Mouse (Mus musculus) C2C12 (cell line): ENCODE data around the gene Stard3nl.

Source experiments
- CEBPB ChIP-seq: IDR thresholded peaks from one replicate; pipeline ENCODE4 v1.6.1; 2011; ENCODE audit warnings: low read depth, mild to moderate bottlenecking, control low read depth, moderate library complexity
- CTCF ChIP-seq: IDR thresholded peaks from one replicate; pipeline ENCODE4 v1.5.1; 2011; ENCODE audit not compliant: control insufficient read depth, insufficient read depth, insufficient read length
- MAX ChIP-seq: IDR thresholded peaks from one replicate; pipeline ENCODE4 v1.6.1; 2011; ENCODE audit warnings: mild to moderate bottlenecking, control low read depth
- MYOG ChIP-seq: IDR thresholded peaks from one replicate; pipeline ENCODE4 v1.6.1; 2011; ENCODE audit not compliant: control insufficient read depth, insufficient read length; ENCODE audit errors: extremely low read depth
- USF1 ChIP-seq: IDR thresholded peaks from one replicate; pipeline ENCODE4 v1.6.1; 2011; ENCODE audit warnings: low read depth, mild to moderate bottlenecking, control low read depth, moderate library complexity

DNA sequence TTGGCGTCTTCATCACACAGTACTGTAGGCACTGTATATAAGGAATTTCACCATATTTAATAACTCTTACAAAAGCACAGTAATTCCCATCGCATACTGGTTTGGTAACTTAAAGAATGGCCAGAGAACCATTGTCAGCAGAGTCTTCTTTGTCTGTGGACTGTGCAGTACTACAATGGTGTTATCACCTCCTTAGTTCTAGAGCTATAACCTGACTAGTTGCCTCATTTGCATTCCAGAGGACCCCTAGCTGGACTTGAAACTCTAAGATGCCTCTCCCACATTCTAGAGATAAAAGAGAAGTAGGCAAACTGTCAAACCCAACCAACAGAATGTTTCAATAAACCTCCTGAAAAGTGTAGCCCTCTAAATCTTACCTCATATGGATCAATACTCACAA is 12.4 kb upstream of the Stard3nl start:
- no peak for TF ChIP-seq CTCF
- no peak for TF ChIP-seq MAX
- no peak for TF ChIP-seq MYOG
- TF ChIP-seq CEBPB, result no peak
- TF ChIP-seq USF1, result no peak
